Mouse (Mus musculus): ENCODE measurements around the gene Ankzf1. TPM values are rescaled to one million over a fixed set of nuclear protein-coding genes. Genes with fewer than 3 reads are reported as not detected.
"Not testable (repeated sequence)": the region's sequence is repeated elsewhere in the genome, so short reads cannot be mapped to it uniquely, and the experiment has no call there.

The Ankzf1 gene
- polyA plus RNA-seq, 1 experiment, result 39.1 TPM

DNA sequence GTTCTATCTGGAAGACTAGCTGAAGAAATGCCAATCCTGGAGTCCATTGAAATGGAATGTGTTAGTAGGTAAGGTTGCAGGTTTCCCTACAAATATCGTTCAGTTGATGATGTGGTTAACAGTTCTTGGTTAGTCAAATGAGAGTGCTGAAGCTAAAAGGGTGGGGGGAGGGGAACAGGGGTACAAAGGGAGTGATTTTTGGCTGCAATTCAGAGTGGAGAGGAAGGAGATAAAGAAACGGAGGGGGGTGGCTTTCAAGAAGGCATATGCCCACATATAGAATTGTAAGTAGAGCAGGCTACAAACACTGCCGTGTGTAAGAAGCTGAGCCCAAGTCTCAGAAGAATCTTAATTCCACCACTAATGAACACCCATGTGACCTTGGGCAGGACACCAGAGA lies 33.5 kb downstream of the Ankzf1 start:
- no peak for DNase-seq (ENCODE audit: low spot score)

- DNase-seq (ENCODE audit: low spot score), result no peak
These were observed 34.2 kb downstream of the Ankzf1 start for GRCm38 (mm10) chr1:75226138-75226537.

GRCm38 (mm10) chr1:75227653-75228052 lies 35.7 kb downstream of the Ankzf1 start:
- DNase-seq (ENCODE audit: low spot score), result no peak

DNA sequence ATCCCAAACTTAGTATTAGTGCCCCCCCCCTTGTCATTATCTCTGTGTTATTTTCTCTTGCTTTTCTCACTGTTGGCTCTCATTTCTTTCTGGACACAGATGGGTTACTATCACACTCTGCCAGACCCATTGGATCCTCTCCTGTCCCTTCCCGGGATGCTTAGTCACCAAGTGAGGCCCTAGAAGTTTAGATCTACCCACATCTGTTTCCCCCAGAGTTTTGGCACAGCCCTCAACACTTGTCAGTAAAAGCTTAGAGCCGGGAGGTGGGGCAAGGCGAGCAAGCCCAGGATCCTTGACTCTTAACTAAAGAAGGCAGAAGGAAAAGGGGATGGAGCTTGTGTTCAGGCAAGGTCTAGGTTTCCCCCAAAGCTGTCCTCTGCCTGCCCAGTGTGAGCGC lies 37.2 kb downstream of the Ankzf1 start:
- no peak for DNase-seq (ENCODE audit: low spot score)

GRCm38 (mm10) chr1:75230335-75230994 lies 38.5 kb downstream of the Ankzf1 start:
- no peak for DNase-seq (ENCODE audit: low spot score)

DNA sequence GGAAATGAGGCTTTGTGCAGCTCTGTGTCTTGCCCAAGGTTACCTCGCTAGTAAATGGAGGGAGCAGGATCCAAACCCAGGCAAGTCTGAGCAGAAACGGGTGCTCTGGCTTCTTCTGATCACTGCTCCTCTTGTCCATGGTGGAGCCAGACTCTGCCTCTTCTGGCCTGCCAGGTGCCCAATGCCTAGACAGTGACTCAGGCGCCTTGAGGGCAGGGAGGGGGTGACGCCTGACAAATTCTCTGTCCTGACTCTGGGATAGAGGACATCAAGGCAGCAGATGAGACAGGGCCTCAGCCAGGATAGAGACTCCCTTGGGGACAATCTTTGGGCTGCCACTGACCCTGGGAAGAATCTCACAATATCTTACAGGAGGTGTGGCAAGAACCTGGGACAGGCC lies 39.3 kb downstream of the Ankzf1 start:
- DNase-seq (ENCODE audit: low spot score), result no peak

DNA sequence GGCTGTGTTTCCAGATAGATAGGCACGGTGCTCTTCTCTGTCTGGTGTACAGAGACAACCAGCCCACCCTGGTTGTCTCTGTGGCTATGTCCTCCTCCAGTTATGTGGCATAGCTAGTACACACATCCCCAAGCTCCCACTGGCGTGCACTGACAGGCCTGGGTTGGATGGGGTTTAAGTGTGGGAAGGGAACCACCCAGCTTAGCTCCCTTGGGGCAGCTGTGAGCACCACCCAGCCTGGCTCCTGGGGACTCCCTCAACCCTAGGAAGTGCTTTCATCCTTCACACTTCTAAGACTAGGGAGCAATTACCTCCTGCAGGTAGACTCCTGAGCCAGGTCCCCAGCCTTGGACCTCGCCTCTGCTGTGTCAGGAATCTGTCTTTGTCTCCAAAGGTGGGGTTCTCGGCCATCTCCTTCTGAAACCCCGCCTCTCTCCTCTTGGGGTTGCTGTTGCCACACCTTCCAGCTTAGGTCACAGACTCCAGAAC lies 39.8 kb downstream of the Ankzf1 start, which contains the start of gene A630095N17Rik:
TSS of gene A630095N17Rik (minus strand) at position 439 of the 489 bp plus-strand sequence.
- no peak for DNase-seq (ENCODE audit: low spot score)

DNA sequence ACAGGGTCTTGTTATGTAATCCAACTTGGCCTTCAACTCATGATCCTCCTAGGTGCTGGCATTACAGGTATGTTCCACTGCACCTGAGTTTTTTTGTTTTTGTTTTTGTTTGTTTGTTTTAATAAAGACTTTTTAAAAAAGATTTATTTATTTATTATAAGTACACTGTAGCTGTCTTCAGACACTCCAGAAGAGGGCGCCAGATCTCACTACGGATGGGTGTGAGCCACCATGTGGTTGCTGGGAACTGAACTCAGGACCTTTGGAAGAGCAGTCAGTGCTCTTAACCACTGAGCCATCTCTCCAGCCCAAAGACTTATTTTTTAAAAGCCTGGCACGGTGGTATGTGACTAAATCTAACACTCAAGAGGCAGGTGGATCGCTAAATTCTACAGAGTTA lies 40.5 kb downstream of the Ankzf1 start:
- DNase-seq (ENCODE audit: low spot score), result not testable (repeated sequence)

DNA sequence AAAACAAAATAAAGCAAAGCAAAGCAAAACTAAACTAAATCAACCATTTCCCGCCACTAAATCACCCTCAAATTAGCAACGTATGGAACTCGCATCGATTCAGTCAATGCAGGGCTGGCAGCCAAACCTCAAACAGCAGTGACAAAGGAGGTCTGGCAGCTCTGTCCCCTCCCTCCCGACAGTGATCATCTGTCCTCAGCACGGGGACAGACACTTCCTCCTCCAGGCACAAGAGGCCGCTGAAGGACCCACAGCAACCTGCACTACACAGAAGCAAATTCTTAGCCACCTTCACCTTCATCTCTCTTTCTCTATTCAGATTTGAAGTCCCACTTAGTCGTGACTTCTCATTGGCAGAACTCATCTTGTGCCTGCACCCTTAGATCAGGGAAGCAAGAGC lies 42.7 kb downstream of the Ankzf1 start:
- no peak for DNase-seq (ENCODE audit: low spot score)

- peak; percentile 91 for DNase-seq (ENCODE audit: low spot score)
These were observed 44.4 kb downstream of the Ankzf1 start, which contains the start of gene Dnajb2 for GRCm38 (mm10) chr1:75236117-75237050. Dnajb2 (plus strand) TSS chr1:75236406.

DNA sequence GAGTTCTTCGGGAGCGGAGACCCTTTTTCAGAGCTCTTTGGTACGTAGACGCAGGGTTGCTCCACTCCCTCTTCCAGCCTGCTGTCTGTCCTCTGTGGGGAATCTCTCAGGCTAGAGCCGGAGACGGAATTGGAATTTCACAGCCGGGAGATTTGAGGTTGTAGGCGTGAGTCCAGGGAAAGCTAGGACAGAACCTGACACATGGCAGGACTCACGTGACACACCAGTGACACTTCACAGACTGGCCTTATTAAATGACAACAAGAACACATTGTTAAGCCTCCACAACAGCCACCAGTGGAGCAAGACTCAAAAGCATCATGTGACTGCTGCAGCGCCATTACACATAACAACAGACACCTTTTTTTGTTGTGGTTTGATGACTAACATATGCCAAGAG lies 47.6 kb downstream of the Ankzf1 start:
- no peak for DNase-seq (ENCODE audit: low spot score)

DNA sequence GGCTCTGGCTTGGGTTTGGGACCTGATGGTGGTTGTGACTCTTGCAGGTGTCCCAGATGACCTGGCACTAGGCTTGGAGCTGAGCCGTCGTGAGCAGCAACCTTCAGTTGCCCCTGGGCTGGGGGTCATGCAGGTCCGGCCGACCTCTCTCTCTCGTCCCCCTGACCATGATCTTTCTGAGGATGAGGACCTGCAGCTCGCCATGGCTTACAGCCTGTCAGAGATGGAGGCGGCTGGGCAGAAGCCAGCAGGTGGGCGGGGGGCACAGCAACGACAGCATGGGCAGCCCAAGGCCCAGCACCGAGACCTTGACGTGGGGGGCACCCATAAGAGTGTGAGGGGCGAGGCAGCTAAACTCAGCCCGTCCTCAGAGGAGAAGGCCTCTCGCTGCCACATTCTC lies 51.5 kb downstream of the Ankzf1 start:
- no peak for DNase-seq (ENCODE audit: low spot score)

GRCm38 (mm10) chr1:75244175-75244826 lies 52.4 kb downstream of the Ankzf1 start:
- no peak for DNase-seq (ENCODE audit: low spot score)

DNA sequence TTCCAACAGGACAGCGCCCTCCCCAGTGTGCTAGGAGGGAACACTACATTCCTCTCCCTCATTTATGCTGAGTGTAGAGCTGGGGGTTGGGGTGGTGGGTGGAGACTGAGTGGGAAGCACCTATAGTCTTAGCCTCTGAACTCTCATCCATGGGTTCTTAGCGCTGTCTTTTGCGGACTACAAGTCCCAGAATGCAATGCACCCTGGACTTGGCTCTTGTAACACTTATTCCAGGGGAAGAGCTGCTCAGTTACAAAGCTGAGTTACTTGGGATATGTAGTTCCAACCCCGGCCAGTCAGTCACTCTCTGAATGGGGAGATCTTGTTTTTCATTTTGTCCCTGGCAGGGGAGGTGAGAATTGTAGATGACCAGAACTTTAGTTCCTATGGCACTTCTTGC lies 52.9 kb downstream of the Ankzf1 start:
- DNase-seq (ENCODE audit: low spot score), result no peak

DNA sequence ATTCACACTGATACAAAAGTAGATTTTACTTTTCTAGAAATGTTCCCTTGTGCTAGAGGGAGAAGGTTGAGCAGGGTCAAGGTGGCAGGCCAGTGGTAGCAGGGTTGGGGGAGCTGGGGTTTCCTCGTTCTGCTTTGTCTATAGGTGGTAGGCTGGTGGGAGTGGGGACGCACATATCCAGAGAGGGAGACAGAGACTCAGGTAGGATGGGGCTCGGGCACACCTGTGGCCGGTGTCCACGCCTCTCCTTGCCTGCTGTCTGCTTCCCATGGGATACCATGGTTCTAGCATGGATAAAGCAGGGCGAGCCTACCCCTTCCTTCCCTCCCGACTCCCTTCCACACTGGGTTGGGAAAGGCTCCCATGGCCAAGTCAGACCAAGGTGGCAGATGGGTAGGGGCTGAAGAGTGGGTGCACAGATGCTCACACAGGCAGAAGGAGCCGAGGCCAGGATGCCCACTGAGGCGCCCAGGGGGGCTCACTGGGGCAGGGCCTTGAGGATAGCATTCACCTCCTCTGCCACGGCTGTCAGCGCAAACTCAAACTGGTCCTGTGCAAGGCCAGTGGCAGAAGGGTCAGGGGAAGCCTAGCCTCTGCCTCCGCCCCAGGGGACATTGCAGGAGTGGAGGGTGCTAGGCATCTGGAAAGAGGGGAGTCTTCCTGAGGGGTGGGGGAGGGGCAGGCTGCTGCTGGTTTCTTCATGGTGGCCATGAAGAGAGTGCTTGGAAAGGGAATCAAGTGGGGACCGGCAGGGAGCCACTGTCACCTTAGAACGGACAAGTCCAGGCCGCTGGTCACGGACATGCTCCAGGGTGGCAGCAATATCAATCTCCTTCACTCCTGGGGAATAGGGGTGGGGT lies 55.4 kb downstream of the Ankzf1 start:
- no peak for DNase-seq (ENCODE audit: low spot score)

DNA sequence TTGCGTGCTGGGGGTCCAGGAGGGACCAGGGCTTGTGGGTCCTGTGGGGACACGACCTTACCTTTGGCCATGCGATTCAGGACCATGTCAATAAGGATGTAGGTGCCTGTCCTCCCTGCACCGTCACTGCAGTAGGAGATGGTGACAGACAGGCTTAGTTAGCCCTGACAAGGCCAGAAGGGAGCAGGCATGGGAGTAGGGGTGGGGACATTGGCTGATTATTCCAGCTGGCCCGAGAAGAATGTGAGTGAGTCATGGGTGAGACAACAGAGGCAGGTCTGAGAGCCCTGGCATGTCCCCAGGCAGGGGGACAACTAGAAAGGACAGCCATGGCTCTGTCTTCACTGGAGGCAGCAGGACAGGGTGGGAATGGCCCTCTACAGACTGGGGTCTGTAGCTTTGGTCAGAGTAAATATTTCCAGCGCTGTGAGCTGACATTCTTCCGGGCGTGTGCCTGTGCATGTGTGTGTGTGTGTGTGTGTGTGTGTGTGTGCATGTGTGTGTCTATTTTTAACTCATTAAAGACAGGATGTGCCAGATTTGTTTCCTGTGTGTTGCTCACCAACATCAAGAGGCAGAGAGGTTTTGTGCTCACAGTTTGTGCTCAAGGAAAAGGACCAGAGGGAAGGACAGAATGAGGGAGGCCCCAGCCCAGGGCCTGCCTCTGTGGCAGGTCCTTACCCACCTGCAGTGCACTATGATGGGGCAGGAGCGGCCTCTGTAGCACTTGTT lies 56.3 kb downstream of the Ankzf1 start:
- DNase-seq (ENCODE audit: low spot score), result no peak
